Mouse (Mus musculus) effector memory CD4-positive, alpha-beta T cell, adult 5 months (primary cell): Measurements from ENCODE around the gene Tmem30a. TPM values are rescaled to one million over a fixed set of nuclear protein-coding genes. Genes with fewer than 3 reads are reported as not detected.

Source experiments
- polyA plus RNA-seq: library from polyadenylated mRNA; unstranded; fragments of 100-300 nt; shearing (Covaris generic); gene quantifications from one replicate; pipeline ENCODE4 v1.2.1, GENCODE M21; 2017

The Tmem30a gene
- 148 TPM for polyA plus RNA-seq

GRCm38 (mm10) chr9:79792841-79793835, at the start of gene Tmem30a:
Gene Tmem30a, minus strand, starts transcription at chr9:79793507.

GRCm38 (mm10) chr9:79759385-79760005, 33.8 kb downstream of the Tmem30a start, which contains the start of gene Cox7a2:
Gene Cox7a2, minus strand, starts transcription at chr9:79759878.

Other genes starting within 250 kb of the Tmem30a start
- gene Col12a1, start 74.7 kb downstream of the Tmem30a start, polyA plus RNA-seq = 0.20 TPM
- gene Cox7a2, start 33.6 kb downstream of the Tmem30a start, polyA plus RNA-seq = 210 TPM
- gene Filip1, start 219.3 kb upstream of the Tmem30a start, polyA plus RNA-seq = 0.10 TPM